Mouse (Mus musculus): ENCODE results near the gene Erbb4.

DNA sequence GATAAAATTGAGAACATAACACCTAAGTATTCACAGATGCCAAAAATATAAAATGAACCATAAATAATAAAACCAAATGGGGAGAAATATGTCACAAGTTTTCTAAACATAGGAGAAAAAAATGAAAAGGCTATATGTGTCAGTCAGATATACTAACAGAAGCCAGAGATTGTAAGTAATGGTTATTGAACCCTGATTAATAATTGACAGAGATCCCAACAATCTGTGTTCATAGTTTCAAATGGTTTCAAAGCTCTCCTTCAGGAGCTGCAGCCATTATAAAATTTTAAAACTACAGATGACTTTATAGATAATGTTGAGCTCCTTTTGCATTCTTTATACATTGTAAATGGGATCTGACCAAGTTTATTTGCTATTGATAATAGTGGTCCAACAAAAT is 426.4 kb downstream of the Erbb4 start:
- no peak for TF ChIP-seq CTCF (IDR thresholded peaks at IDR 0.05; ENCODE audit: low read depth, low read length)
- TF ChIP-seq POLR2A (IDR thresholded peaks at IDR 0.05; ENCODE audit: borderline replicate concordance, low read depth, low read length), result no peak
